Mouse (Mus musculus) urinary bladder, postnatal 25 days (tissue): ENCODE measurements at regions not wholly inside any gene's neighbourhood (a gene's known extent, or its start where the extent isn't known, plus 50 kb on each side); places are given as distances from the start of the nearest gene placed in this dataset.
A peak's percentile ranks its signal among the peaks of the same experiment; 100 is the strongest.

ENCODE experiments used
- DNase-seq: peaks from one replicate; pipeline ENCODE4 v3.0.0; 2022; ENCODE audit warnings: low spot score

- no peak for DNase-seq
These were observed 54.5 kb upstream of the Meis1 start for GRCm38 (mm10) chr11:19073265-19073664.

- DNase-seq = no peak
These were observed 55.2 kb upstream of the Meis1 start for GRCm38 (mm10) chr11:19073887-19074564.

DNA sequence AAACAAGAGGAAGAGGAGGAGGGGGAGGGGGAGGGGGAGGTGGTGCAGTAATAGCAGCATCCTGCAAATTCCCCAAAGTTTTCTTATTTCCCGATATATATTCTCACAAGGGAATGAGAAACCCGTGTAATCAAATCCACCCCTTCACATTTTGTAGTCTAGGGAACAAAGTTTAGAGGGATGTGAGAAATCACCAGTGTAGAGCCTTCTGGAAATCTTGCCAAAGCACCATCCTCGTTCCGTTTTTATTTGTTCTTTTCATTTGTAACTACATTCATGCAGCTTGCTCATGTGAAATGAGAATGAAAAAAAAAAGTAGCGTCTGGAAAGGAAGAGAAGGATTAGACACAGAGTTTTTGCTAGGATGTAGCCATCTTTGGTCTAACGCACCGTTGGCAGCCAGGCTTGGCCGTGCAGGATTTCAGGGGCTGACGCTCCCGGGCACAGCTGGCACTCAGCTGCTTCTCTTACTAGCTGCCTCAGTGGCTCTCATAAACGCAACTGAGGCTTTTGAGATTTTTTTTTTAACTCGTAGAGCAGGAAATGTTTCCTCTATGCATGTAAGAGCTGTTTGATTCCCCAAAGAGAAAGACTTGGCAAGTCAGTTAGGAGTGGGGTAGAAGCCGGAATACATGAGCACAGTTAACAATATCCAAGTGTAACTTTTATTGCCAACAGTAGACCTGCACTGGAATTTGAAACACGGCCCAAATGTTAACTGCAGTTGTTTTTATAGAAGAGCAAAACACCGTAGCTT lies 72.5 kb upstream of the Meis1 start:
- no peak for DNase-seq

DNA sequence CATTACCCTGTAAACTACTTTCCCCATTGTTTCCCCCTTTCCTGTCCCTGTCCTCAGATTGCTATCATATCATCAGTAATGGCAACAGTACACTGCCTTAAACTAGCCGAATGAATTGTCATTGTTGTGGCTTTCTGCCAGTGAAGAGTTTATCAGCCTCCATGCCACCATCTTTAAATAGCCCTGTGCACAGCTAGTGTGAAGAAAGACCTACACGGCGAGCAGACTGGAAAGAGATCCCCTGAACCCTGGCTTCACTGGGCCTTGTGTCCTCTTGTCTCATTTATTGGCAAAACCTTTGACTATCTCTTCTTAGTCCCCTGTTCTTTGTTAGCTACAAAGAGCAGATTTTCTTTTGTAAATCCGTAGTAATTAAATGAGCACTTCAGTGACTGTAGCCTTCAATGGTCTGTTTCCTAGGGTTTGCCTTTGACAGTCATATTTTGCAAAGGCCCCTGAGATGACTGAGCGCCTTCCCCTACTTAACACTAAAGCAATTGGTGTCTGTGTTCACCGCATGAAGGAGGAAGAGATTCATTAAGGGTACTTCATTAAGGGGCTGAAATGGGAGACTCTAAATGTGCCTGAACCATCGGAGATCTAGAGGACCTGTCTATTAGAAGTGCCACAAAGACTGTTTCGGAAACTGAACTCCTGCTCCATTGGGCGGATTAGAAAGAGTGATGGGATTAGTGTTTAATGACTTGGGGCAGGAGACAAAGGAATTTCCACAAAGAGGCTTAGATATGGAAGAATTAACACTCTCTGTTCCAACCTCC lies 74.4 kb upstream of the Meis1 start:
- DNase-seq = no peak

DNA sequence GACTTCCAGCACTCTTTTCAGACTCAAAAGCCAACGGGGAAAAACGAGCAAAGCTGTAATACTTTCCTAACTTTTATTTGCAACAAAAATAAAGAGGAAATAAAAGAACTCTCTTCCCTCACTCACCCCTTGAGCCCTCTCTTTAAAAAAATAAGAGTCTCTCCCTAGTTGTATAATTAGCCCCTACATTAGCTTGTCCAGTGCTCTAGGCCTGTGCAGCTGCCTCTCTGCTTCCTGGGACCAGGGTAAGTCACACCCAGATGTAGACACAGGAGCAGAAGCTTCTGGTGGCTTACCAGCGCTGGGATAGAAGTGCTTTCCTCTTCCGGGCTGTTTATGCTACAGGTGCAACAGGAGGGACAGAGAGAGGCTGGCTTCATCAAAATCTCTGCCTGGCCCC lies 75.0 kb upstream of the Meis1 start:
- DNase-seq = no peak

- no peak for DNase-seq
These were observed 75.4 kb upstream of the Meis1 start for GRCm38 (mm10) chr11:19094183-19094582.

DNA sequence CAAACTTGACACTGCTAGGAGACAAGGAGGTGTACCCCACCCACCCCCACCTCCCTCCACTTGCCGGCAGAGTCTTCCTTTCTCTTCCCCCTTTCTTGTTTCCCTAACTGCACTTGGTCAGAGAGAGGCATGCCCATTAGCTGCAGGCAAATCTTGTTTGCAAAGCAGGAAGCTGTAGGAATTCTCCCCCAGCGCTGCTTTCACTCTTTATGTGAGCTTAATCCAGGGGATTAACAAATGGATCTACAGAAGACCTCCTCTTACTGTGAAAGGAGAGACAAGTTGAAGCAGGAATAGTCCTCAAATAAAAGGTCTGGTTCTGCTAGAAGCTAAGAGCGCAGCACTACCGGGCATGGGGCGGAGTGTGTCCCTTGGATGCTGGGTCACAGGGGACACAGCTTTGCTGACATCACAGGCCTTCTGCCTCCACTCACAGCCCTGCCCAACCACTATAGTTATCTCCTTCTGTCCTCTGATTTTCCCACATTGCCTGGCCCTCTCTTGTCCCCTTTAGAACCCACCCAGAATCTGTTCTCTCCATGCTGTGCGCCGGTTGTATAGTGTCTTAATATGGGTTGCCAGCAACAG lies 84.3 kb upstream of the Meis1 start:
- no peak for DNase-seq

DNA sequence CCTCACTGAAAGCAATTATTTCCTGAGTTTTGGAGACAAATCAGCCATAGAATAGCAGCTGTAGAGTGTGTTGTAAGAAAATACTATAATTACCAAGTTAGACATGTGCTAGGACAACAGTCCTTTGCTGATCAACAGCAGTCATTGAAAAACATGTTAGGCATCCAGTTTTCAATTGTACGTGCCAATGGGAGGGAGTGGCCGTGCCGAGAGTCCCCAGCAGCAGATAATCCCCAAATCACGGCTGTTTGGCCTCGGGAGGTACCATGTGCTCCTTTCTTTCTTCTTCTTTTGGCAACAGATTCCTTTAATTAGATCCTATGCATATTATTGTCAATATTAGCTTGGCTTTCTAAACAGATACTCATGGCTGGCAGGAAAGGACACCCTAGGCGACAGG lies 88.4 kb upstream of the Meis1 start:
- DNase-seq = no peak

- no peak for DNase-seq
These were observed 90.3 kb upstream of the Meis1 start for GRCm38 (mm10) chr11:19109055-19109454.

DNA sequence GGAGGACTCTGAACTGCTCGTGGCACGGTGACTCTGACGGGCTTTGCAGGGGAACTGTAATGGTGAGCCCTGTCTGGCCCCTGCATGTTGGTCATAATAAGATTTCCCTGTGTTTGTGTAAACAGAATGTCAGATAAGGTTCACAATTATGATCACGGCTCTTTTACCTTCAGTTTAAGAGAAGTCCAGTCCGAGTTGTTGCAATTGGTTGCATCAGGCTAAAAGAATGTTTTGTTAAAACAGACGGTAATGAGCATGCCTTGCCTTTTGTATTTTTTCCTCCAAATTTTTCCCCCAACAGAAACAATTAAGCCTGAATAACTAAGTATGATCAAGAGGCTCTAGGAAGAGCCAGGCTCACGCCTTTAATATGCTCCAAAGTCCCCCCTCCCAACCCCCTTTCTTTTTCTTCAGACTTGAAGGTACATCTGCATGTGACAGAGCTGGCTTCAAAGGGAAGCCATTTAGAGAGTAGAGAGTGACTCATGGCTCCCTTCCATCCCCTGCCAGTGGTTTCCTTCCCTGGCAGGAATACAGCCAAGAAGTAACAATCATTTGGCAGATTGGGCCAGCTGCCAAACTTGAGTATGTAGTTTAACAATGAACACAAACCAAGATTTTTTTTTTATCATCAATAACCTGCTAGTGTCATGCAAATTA lies 93.3 kb upstream of the Meis1 start:
- DNase-seq = no peak

DNA sequence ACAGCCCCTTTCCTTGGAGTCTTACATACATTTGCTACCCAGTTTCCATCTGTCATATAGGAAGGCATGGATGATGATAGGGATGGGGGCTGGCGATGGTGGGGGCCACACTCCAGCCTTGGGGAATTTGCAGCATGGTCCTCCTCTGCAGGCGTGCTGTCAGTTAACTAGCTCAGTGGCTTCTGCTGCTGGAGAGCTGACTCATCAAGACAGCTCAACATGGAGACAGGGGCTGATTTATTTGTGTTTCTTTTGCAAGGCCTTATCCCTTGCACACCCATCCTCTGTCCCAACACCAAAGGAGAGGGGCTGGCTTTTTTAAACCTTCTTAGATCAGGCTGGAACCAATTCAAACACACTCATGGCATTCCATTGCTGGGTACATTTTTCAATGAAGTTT lies 98.3 kb upstream of the Meis1 start:
- DNase-seq = no peak

DNA sequence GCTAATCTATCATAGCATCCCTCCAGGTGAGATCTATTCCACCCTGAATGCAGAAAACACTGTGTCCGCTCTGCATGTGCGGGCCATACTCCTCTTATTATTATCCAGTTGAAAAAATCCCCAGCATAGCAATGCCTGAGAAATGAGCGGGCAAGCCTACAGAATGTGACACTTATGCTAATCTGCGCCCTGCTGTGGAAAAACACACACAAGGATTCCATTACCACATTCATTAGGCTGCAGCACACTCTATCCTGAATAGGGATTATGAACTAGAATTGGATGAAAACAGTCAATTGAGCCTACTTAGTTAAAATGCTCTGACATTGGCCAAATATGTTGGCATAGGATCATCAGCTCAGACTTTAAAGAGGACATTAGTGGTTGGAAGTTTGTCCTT lies 99.5 kb upstream of the Meis1 start:
- DNase-seq = no peak

DNA sequence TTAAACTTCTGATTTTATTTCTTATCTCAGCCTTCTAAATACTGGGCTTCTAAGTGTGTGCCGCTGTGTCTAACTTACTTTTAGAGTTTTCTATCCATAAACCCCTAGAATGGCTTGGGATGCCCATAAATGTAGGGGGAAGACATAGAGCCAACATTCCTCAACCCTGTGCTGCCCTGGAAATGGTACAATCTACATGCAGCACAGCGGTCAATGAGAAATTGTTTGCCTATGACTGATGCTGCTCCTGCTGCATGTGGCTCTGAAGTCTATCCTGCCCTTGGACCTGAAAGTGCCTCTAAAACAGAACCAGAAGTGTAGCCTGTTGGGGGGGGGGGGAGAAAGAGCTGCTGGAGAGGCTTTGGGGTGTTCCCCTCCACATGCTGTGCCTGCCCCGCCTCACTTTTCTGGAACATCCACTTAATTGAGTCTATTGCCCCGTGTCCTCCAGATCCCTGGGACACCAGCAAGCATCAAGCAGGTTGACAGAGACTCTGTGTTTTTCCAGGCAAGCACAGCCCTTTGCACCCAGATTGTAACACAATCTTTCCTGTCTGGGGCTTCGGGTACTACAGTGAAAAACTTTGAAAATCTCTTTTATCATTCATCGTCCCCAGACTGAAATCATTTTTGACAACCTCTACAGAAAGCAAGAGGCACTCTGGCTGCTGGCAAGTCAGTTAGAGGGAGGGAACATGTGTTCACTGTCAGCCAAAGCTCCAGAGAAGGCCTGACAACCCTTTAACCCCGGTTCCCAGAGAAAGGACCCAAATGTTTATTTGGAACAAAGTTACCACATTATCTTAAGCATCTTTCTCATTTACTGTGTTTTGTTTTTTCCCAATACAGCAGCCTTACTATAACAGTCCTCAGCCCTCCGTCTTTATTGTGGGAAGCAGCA lies 101.4 kb upstream of the Meis1 start:
- no peak for DNase-seq

GRCm38 (mm10) chr11:19120871-19121270 lies 102.1 kb upstream of the Meis1 start:
- DNase-seq = no peak

DNA sequence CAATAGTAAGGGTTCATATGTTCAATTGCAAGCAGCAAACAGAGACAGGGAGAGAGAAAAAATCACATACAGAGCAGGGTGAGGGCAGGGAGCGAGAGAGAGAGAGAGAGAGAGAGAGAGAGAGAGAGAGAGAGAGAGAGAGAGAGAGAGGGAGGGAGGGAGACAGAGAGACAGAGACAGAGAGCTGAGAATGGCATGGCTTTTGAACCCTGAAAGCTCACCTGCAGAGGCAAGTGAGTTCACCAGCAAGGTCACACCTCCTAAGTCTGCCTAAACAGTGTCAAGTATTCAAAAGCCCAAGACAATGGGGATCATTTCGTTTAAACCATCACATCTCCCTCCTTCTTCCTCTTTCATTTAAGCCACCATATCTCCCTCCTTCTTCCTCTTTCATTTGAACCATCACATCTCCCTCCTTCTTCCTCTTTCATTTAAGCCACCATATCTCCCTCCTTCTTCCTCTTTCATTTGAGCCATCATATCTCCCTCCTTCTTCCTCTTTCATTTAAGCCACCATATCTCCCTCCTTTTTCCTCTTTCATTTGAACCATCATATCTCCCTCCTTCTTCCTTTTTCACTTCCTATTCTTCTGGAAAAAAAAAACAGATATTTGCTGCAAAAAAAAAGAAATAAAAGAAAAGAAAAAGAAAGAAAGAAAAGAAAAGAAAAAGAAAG lies 116.7 kb upstream of the Meis1 start:
- no peak for DNase-seq

DNA sequence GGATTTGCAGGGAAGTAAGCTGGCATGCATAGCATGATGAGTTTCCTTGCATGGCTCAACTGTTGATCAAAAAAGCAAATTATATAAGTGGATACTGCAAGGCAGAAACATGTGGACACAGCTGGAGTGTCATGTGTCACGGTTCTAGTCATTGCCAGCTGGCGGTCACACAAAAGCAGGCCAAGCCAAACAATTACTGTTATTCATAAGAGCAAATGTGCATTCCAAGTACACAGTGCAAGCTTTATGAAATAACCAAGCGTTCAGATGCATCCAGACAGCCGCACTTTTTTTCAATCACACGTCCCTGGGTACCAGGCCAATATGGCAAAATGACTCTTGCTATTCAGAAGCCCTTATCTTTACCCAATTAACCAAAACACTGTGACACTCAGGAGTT lies 119.6 kb upstream of the Meis1 start:
- peak; percentile 15 for DNase-seq

DNA sequence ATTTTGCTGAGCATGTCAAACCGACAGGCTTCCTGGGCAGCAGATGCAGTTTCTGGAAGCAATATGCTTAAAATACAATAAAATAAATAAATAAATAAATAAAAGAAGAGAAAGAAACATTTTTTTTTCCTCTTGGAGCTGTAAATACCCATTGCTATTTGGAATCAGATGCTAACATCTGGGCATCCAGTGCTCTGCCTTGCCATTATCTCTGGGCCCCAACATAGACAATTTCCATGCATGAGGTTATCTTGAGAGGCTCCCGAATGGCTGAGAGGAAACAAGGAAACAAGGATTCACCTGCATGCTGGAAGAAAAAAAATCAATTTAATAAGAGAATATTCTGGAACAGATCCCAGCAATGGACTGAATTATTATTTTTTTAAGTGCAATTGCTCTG lies 120.0 kb upstream of the Meis1 start:
- DNase-seq = no peak

DNA sequence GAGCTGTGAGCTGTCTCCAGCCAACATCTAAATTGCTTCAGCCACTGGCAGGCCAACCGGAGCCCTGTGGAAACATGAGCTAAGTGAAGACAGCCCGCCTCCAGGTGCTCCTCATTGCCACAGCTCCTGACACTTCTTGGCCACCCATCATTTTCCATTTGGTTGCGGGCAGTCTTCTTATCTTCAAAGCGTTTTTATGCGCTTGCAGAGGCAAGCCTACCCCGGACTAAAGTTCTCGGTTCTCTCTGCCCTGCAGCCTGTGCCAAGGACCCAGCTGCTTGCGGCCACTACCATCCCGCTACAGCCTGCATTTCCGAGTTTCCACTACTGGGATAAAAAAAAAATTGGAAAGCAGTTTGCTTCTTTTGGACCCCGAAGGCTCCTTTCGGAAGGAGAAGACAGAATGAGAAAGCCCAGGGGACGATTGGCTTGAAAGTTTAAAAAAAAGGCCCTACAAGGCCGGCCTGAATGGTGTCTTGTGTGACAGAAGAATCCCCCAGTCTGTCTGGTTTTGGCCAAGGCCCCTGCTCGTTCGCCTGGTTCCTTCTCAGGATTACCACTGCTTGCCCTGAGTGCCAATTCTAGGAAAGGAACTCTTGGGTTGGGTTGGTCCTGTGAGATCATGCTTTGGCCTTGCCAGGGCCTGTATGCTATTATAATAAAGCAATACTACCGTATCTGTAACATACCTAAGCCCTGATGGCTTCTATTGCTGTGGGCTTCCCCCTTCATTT lies 124.6 kb upstream of the Meis1 start:
- no peak for DNase-seq

- DNase-seq = no peak
These were observed 125.7 kb upstream of the Meis1 start for GRCm38 (mm10) chr11:19144506-19144905.

- no peak for DNase-seq
These were observed 126.5 kb upstream of the Meis1 start for GRCm38 (mm10) chr11:19145263-19145662.
